Mouse (Mus musculus): Measurements from ENCODE around the gene Rcc2.

- TF ChIP-seq CTCF (IDR thresholded peaks at IDR 0.05; ENCODE audit: low read depth, low read length) = peak; percentile 34; the same call in 1 of the 2 replicates
- TF ChIP-seq POLR2AphosphoS5 (IDR thresholded peaks at IDR 0.05; ENCODE audit: insufficient replicate concordance, low read depth, low read length) = no peak
- no peak for TF ChIP-seq TAL1 (conservative IDR thresholded peaks at IDR 0.05; ENCODE audit: low read depth, low read length)
- TF ChIP-seq GATA1 (IDR thresholded peaks at IDR 0.05; ENCODE audit: borderline replicate concordance, low read length) = no peak
- TF ChIP-seq GATA2 (IDR thresholded peaks at IDR 0.05; ENCODE audit: borderline replicate concordance, low read depth, low read length) = no peak
Measured at GRCm38 (mm10) chr4:140731654-140732053, 31.3 kb downstream of the Rcc2 start.
